Mouse (Mus musculus) MEL (cell line): ENCODE measurements around the gene Mpp6. TPM values are rescaled to one million over a fixed set of nuclear protein-coding genes. Genes with fewer than 3 reads are reported as not detected.

Source experiments
- DNase-seq: peaks from one replicate; pipeline ENCODE4 v3.0.0; 2011; ENCODE audit warnings: low read depth, low spot score
- H3K27ac ChIP-seq: 2 replicates; pipeline ENCODE4 v1.5.1; 2012; ENCODE audit warnings: low read depth, mild to moderate bottlenecking, control low read depth, low read length, moderate library complexity; ENCODE audit not compliant: control insufficient read depth
- H3K27me3 ChIP-seq, 2 experiments: fragments of 150-350 bp in 1 of 2; sonication (generic) in 1 of 2; 2 replicates each; pipeline ENCODE4 v1.6.1; 2012; ENCODE audit warnings: low read length in 2 of 2, mild to moderate bottlenecking in 2 of 2, improper control_type of control experiment in 1 of 2, moderate library complexity in 1 of 2; ENCODE audit not compliant: insufficient read depth in 2 of 2, control insufficient read depth in 1 of 2
- H3K36me3 ChIP-seq, 2 experiments: 2 replicates each; pipeline ENCODE4 v1.6.1; 2012 to 2014; ENCODE audit warnings: low read length in 2 of 2, improper control_type of control experiment in 1 of 2, inconsistent platforms in 1 of 2, mild to moderate bottlenecking in 1 of 2; ENCODE audit not compliant: insufficient read depth in 2 of 2, control insufficient read depth in 1 of 2
- H3K4me1 ChIP-seq, 2 experiments: fragments of 150-350 bp in 1 of 2; sonication (generic) in 1 of 2; 2 replicates each; pipeline ENCODE4 v1.6.1; 2012; ENCODE audit warnings: low read length in 2 of 2, improper control_type of control experiment in 1 of 2, mild to moderate bottlenecking in 1 of 2; ENCODE audit not compliant: insufficient read depth in 2 of 2, control insufficient read depth in 1 of 2
- H3K4me3 ChIP-seq, 2 experiments: fragments of 150-350 bp in 1 of 2; sonication (generic) in 1 of 2; 2 replicates each; pipeline ENCODE4 v1.5.1; 2012; ENCODE audit warnings: low read depth in 2 of 2, low read length in 2 of 2, mild to moderate bottlenecking in 2 of 2, moderate library complexity in 2 of 2, control low read depth in 1 of 2, improper control_type of control experiment in 1 of 2; ENCODE audit not compliant: control insufficient read depth in 1 of 2, insufficient read depth in 1 of 2
- H3K79me2 ChIP-seq: 2 replicates; pipeline ENCODE4 v1.6.1; 2012; ENCODE audit warnings: mild to moderate bottlenecking, low read length, moderate library complexity; ENCODE audit not compliant: control insufficient read depth, poor library complexity, insufficient read depth
- H3K9ac ChIP-seq: 2 replicates; pipeline ENCODE4 v1.6.1; 2012; ENCODE audit warnings: low read depth, mild to moderate bottlenecking, control low read depth, low read length, moderate library complexity; ENCODE audit not compliant: control insufficient read depth, poor library complexity, severe bottlenecking
- H3K9me3 ChIP-seq: fragments of 150-350 bp; sonication (generic); replicated peaks from 2 replicates; pipeline ENCODE4 v1.6.1; 2012; ENCODE audit warnings: mild to moderate bottlenecking, low read length, improper control_type of control experiment, moderate library complexity; ENCODE audit not compliant: insufficient read depth
- BHLHE40 ChIP-seq: IDR thresholded peaks from 2 replicates; pipeline ENCODE4 v1.6.1; 2012; ENCODE audit warnings: low read depth, mild to moderate bottlenecking, inconsistent platforms, low read length, improper control_type of control experiment, borderline replicate concordance
- CHD1 ChIP-seq: IDR thresholded peaks from 2 replicates; pipeline ENCODE4 v1.6.1; 2012; ENCODE audit warnings: low read depth, mild to moderate bottlenecking, inconsistent platforms, low read length, improper control_type of control experiment
- CTCF ChIP-seq, 3 experiments: IDR thresholded peaks in 2 of 3; conservative IDR thresholded peaks in 1 of 3; 2 replicates each; pipeline ENCODE4 v1.5.1; 2011 to 2012; ENCODE audit warnings: low read length in 3 of 3, low read depth in 2 of 3, mild to moderate bottlenecking in 2 of 3, improper control_type of control experiment in 1 of 3, inconsistent platforms in 1 of 3, mixed read lengths in 1 of 3, moderate library complexity in 1 of 3; ENCODE audit not compliant: control insufficient read depth in 1 of 3, insufficient read depth in 1 of 3, poor library complexity in 1 of 3, severe bottlenecking in 1 of 3
- E2F4 ChIP-seq: IDR thresholded peaks from 2 replicates; pipeline ENCODE4 v1.6.1; 2011; ENCODE audit warnings: low read depth, low read length, improper control_type of control experiment, borderline replicate concordance
- EP300 ChIP-seq, 2 experiments: IDR thresholded peaks; 2 replicates each; pipeline ENCODE4 v1.6.1; 2011; ENCODE audit warnings: improper control_type of control experiment in 2 of 2, low read length in 2 of 2, low read depth in 1 of 2, mild to moderate bottlenecking in 1 of 2
- ETS1 ChIP-seq: IDR thresholded peaks from 2 replicates; pipeline ENCODE4 v1.6.1; 2012; ENCODE audit warnings: low read depth, mild to moderate bottlenecking, inconsistent platforms, low read length, improper control_type of control experiment, moderate library complexity
- GATA1 ChIP-seq: IDR thresholded peaks from 2 replicates; pipeline ENCODE4 v1.6.1; 2011; ENCODE audit warnings: low read depth, low read length, improper control_type of control experiment
- JUND ChIP-seq: IDR thresholded peaks from 2 replicates; pipeline ENCODE4 v1.6.1; 2011; ENCODE audit warnings: low read depth, mild to moderate bottlenecking, improper control_type of control experiment, low read length
- KAT2A ChIP-seq: conservative IDR thresholded peaks from 2 replicates; pipeline ENCODE4 v1.6.1; 2012; ENCODE audit warnings: low read depth, low read length, improper control_type of control experiment, inconsistent platforms
- MXI1 ChIP-seq: IDR thresholded peaks from 2 replicates; pipeline ENCODE4 v1.6.1; 2011; ENCODE audit warnings: mild to moderate bottlenecking, low read depth, low read length, improper control_type of control experiment
- MYB ChIP-seq: IDR thresholded peaks from 2 replicates; pipeline ENCODE4 v1.6.1; 2011; ENCODE audit warnings: mild to moderate bottlenecking, low read depth, low read length, improper control_type of control experiment
- NELFE ChIP-seq: IDR thresholded peaks from 2 replicates; pipeline ENCODE4 v1.6.1; 2011; ENCODE audit warnings: low read depth, low read length, improper control_type of control experiment
- NRF1 ChIP-seq: IDR thresholded peaks from 2 replicates; pipeline ENCODE4 v1.6.1; 2014; ENCODE audit warnings: low read depth, mild to moderate bottlenecking, inconsistent platforms, low read length, improper control_type of control experiment, moderate library complexity; ENCODE audit not compliant: poor library complexity, insufficient read depth, severe bottlenecking
- RAD21 ChIP-seq: IDR thresholded peaks from 2 replicates; pipeline ENCODE4 v1.6.1; 2011; ENCODE audit warnings: mild to moderate bottlenecking, low read depth, low read length, improper control_type of control experiment
- TBP ChIP-seq: IDR thresholded peaks from 2 replicates; pipeline ENCODE4 v1.8.0; 2011; ENCODE audit warnings: low read depth, low read length, improper control_type of control experiment
- TCF12 ChIP-seq: IDR thresholded peaks from 2 replicates; pipeline ENCODE4 v1.6.1; 2014; ENCODE audit warnings: low read depth, mild to moderate bottlenecking, inconsistent platforms, low read length, improper control_type of control experiment, moderate library complexity
- UBTF ChIP-seq: IDR thresholded peaks from 2 replicates; pipeline ENCODE4 v1.6.1; 2012; ENCODE audit warnings: low read depth, mild to moderate bottlenecking, inconsistent platforms, low read length, improper control_type of control experiment, moderate library complexity, borderline replicate concordance; ENCODE audit not compliant: insufficient read depth
- USF1 ChIP-seq: IDR thresholded peaks from 2 replicates; pipeline ENCODE4 v1.6.1; 2014; ENCODE audit warnings: low read depth, mild to moderate bottlenecking, inconsistent platforms, low read length, improper control_type of control experiment, moderate library complexity
- ZNF384 ChIP-seq: IDR thresholded peaks from 2 replicates; pipeline ENCODE4 v1.6.1; 2012; ENCODE audit warnings: low read depth, mild to moderate bottlenecking, inconsistent platforms, low read length, improper control_type of control experiment
- polyA plus RNA-seq, 2 experiments: library from polyadenylated mRNA; stranded (reverse) in 1 of 2; unstranded in 1 of 2; fragments of >175 nt in 1 of 2; fragments of >200 nt in 1 of 2; gene quantifications; 2 replicates each; pipeline versions ENCODE4 v1.2.1 to v1.2.4; 2012; ENCODE audit warnings: low replicate concordance in 2 of 2, low read depth in 1 of 2; ENCODE audit not compliant: insufficient read length in 2 of 2, insufficient read depth in 1 of 2, missing spikeins in 1 of 2
- total RNA-seq: library from RNA; depleted of rRNA; stranded (reverse); fragments of 300-350 nt; gene quantifications from 2 replicates; pipeline ENCODE4 v1.2.3, GENCODE M21; 2012

Mpp6 gene
- total and polyA plus RNA-seq, 3 experiments = 68.1 to 74.8 TPM; not detected in 1

DNA sequence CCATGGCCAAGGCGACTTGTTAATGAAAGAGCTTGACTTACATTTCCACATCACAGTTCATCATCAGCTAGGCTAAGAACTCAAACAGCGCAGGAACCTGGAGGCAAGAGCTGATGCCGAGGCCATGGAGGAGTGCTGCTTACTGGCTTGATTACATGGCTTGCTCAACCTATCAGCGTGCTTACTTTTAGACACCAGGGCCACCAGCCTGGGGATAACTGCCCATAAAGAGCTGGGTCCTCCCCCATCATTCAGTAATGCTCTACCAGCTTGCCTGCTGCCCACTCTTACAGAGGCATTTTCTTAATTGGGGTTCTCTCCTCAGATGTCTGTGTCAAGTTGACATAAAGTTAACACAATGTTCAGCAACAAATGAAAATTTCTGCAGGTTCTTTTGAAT is 95.1 kb downstream of the Mpp6 start (continued):
- TF ChIP-seq MXI1 (no peak), TBP (no peak), CHD1 (no peak), MYB (no peak), CTCF (IDR thresholded peaks at IDR 0.05 in 2 of 3, conservative IDR thresholded peaks at IDR 0.05 in 1 of 3; ENCODE audit: control insufficient read depth in 1 of 3, insufficient read depth in 1 of 3, low read depth in 2 of 3, low read length in 3 of 3, poor library complexity in 1 of 3, severe bottlenecking in 1 of 3) (no peak)

DNA sequence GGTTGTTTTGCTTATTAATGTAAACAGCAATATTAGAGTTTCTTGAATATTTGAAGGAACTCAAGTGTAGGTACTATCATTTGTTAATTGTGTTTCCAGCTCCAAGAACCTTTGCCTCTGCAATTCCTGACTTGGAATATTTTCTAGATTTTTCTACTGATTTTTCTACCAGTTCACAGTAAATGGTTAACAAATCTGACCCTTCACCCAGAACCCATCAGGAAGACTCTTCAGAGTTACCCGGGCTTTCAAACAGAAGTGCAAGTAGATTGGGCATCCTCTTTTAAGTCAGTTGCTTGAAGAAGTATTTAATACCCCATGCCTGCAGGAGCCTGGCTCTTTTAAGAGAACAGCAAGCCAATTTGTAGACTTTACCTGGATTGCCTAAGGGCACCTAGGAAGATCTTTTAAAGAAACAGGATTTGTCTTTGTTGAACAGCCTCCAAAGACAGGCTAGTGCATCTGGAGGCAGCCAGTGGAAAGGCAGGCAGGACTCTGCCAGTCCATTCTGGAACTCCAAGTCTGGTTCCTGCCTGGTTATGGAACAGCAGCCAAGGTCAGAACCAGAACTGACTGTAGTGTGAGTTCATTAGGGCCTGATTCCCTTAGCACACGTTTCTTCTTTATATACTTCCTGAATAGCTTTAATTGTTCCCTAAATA is 104.8 kb downstream of the Mpp6 start:
- H3K79me2 ChIP-seq = no peaks in the 10 kb centered on the region
- H3K9me3 ChIP-seq = no peaks in the 10 kb centered on the region
- no peak for TF ChIP-seq ETS1
- TF ChIP-seq JUND = no peak
- TF ChIP-seq TCF12 = no peak
- no peak for TF ChIP-seq EP300 (IDR thresholded peaks at IDR 0.05; ENCODE audit: low read depth in 1 of 2, low read length in 2 of 2)
- no peak for TF ChIP-seq BHLHE40
- TF ChIP-seq CHD1 = no peak
- no peak for TF ChIP-seq ZNF384
- no peak for TF ChIP-seq UBTF
- TF ChIP-seq GATA1 = no peak
- no peak for TF ChIP-seq TBP
- TF ChIP-seq NRF1 = no peak
- TF ChIP-seq NELFE = no peak
- no peak for TF ChIP-seq USF1
- TF ChIP-seq KAT2A = no peak
- H3K9ac ChIP-seq = no peak overlapping the region
- DNase-seq = no peak
- no peaks in the 10 kb centered on the region for H3K36me3 ChIP-seq
- H3K27me3 ChIP-seq = no peaks in the 10 kb centered on the region
- H3K27ac ChIP-seq = no peak overlapping the region
- no peak overlapping the region for H3K4me3 ChIP-seq
- H3K4me1 ChIP-seq = no peaks in the 10 kb centered on the region

DNA sequence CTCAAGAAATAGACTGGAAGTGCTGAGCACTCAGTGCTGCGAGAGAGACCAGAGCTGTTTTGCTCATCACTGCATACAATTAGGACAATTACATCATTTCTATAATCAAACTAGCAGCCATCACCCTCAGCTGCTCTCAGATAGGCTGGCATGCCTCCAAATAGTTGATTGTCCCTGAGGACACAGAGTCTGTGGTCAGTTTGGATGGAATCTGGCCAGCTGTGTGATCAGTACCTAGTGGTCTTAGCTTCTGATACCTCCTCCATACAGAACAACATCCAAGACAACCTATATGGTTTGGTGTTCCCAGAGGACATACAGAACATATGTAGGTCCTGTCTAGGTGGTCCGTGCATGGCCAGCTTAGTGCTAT is 105.3 kb downstream of the Mpp6 start:
- no peak overlapping the region for H3K27ac ChIP-seq
- H3K36me3 ChIP-seq = no peaks in the 10 kb centered on the region
- no peaks in the 10 kb centered on the region for H3K27me3 ChIP-seq
- H3K4me1 ChIP-seq = no peaks in the 10 kb centered on the region
- no peak overlapping the region for H3K9ac ChIP-seq
- H3K9me3 ChIP-seq = no peaks in the 10 kb centered on the region
- H3K4me3 ChIP-seq = no peak overlapping the region
- no peaks in the 10 kb centered on the region for H3K79me2 ChIP-seq
- DNase-seq = no peak
- TF ChIP-seq RAD21 (no peak), MYB (no peak), EP300 (IDR thresholded peaks at IDR 0.05; ENCODE audit: low read depth in 1 of 2, low read length in 2 of 2) (no peak), E2F4 (no peak), BHLHE40 (no peak), MXI1 (no peak)
- TF ChIP-seq, all 39 proteins: peak for 0
